Mouse (Mus musculus) myocyte (in vitro differentiated cells): ENCODE data around the gene Fkbp8. TPM values are rescaled to one million over a fixed set of nuclear protein-coding genes. Genes with fewer than 3 reads are reported as not detected.

Experiments
- H3K27me3 ChIP-seq: one replicate; pipeline ENCODE4 v1.6.1; 2011; ENCODE audit not compliant: control insufficient read depth, insufficient read depth, insufficient read length
- H3K36me3 ChIP-seq: one replicate; pipeline ENCODE4 v1.6.1; 2011; ENCODE audit not compliant: control insufficient read depth, insufficient read depth
- H3K4me2 ChIP-seq: one replicate; pipeline ENCODE4 v1.6.1; 2011; ENCODE audit warnings: low read depth, control low read depth
- H3K4me3 ChIP-seq: one replicate; pipeline ENCODE4 v1.5.1; 2011; ENCODE audit warnings: mild to moderate bottlenecking, control low read depth, moderate library complexity
- H3K79me2 ChIP-seq: one replicate; pipeline ENCODE4 v1.6.1; 2011; ENCODE audit not compliant: control insufficient read depth, insufficient read depth
- H3ac ChIP-seq: one replicate; pipeline ENCODE4 v1.6.1; 2011; ENCODE audit not compliant: control insufficient read depth, insufficient read length
- CEBPB ChIP-seq: IDR thresholded peaks from 2 replicates; pipeline ENCODE4 v1.6.1; 2011; ENCODE audit warnings: mild to moderate bottlenecking, moderate library complexity; ENCODE audit not compliant: poor library complexity, insufficient read depth, severe bottlenecking
- E2F4 ChIP-seq: IDR thresholded peaks from one replicate; pipeline ENCODE4 v1.6.1; 2011; ENCODE audit warnings: mild to moderate bottlenecking, control low read depth, moderate library complexity; ENCODE audit not compliant: insufficient read depth
- MAX ChIP-seq: IDR thresholded peaks from one replicate; pipeline ENCODE4 v1.6.1; 2011; ENCODE audit warnings: low read depth, mild to moderate bottlenecking, control low read depth
- MYOD1 ChIP-seq, 3 experiments: IDR thresholded peaks; one replicate each; pipeline ENCODE4 v1.6.1; 2011; ENCODE audit warnings: control low read depth in 2 of 3, low read depth in 2 of 3, mild to moderate bottlenecking in 2 of 3, moderate library complexity in 1 of 3; ENCODE audit not compliant: insufficient read length in 2 of 3, control insufficient read depth in 1 of 3
- MYOG ChIP-seq, 3 experiments: IDR thresholded peaks; one replicate each; pipeline ENCODE4 v1.6.1; 2011; ENCODE audit warnings: control low read depth in 2 of 3, low read depth in 2 of 3, mild to moderate bottlenecking in 2 of 3; ENCODE audit not compliant: insufficient read length in 2 of 3, control insufficient read depth in 1 of 3, insufficient read depth in 1 of 3
- POLR2A ChIP-seq: IDR thresholded peaks from one replicate; pipeline ENCODE4 v1.6.1; 2011; ENCODE audit warnings: low read depth, mild to moderate bottlenecking, control low read depth, moderate library complexity; ENCODE audit not compliant: insufficient read length
- POLR2AphosphoS2 ChIP-seq: IDR thresholded peaks from one replicate; pipeline ENCODE4 v1.6.1; 2011; ENCODE audit warnings: low read depth, control low read depth; ENCODE audit not compliant: insufficient read length
- REST ChIP-seq: IDR thresholded peaks from one replicate; pipeline ENCODE4 v1.6.1; 2011; ENCODE audit warnings: mild to moderate bottlenecking, control low read depth, moderate library complexity; ENCODE audit not compliant: insufficient read depth, insufficient read length
- SRF ChIP-seq: IDR thresholded peaks from one replicate; pipeline ENCODE4 v1.6.1; 2011; ENCODE audit warnings: low read depth; ENCODE audit not compliant: control insufficient read depth, insufficient read length
- TCF12 ChIP-seq: IDR thresholded peaks from one replicate; pipeline ENCODE4 v1.6.1; 2011; ENCODE audit warnings: mild to moderate bottlenecking, control low read depth; ENCODE audit not compliant: poor library complexity, insufficient read depth, severe bottlenecking
- TCF3 ChIP-seq: IDR thresholded peaks from one replicate; pipeline ENCODE4 v1.6.1; 2011; ENCODE audit warnings: low read depth, control low read depth; ENCODE audit not compliant: insufficient read length
- USF1 ChIP-seq: IDR thresholded peaks from one replicate; pipeline ENCODE4 v1.6.1; 2011; ENCODE audit warnings: low read depth, mild to moderate bottlenecking, control low read depth, moderate library complexity
- polyA plus RNA-seq: library from polyadenylated mRNA; unstranded; fragments of >200 nt; fragmentation: generic; extraction: Trizol; gene quantifications from one replicate; pipeline ENCODE4 v1.2.1, GENCODE M21; 2012; ENCODE audit warnings: missing spikeins

The Fkbp8 gene
- polyA plus RNA-seq, 1 experiment, result 329 TPM

GRCm38 (mm10) chr8:70549412-70550184, 22.1 kb downstream of the Fkbp8 start:
- H3K4me3 ChIP-seq, result no peak overlapping the region
- TF ChIP-seq TCF12, result no peak
- no peak for TF ChIP-seq POLR2AphosphoS2
- no peak for TF ChIP-seq E2F4
- TF ChIP-seq MYOD1 (IDR thresholded peaks at IDR 0.05; ENCODE audit: control insufficient read depth in 1 of 3, insufficient read length in 2 of 3, low read depth in 2 of 3), result no peak
- no peak for TF ChIP-seq MAX
- TF ChIP-seq SRF, result no peak
- no peak for TF ChIP-seq POLR2A
- TF ChIP-seq USF1, result no peak
- TF ChIP-seq REST, result no peak
- no peak for TF ChIP-seq CEBPB
- no peak for TF ChIP-seq MYOG (IDR thresholded peaks at IDR 0.05; ENCODE audit: control insufficient read depth in 1 of 3, insufficient read depth in 1 of 3, insufficient read length in 2 of 3, low read depth in 2 of 3)
- no peak for TF ChIP-seq TCF3
- no peak overlapping the region for H3ac ChIP-seq
- no peaks in the 10 kb centered on the region for H3K36me3 ChIP-seq
- H3K79me2 ChIP-seq, result peaks cover 85% of the 10 kb centered on the region
- H3K4me2 ChIP-seq, result no peak overlapping the region
- no peaks in the 10 kb centered on the region for H3K27me3 ChIP-seq

GRCm38 (mm10) chr8:70551558-70552161, 24.1 kb downstream of the Fkbp8 start:
- H3K36me3 ChIP-seq, result no peaks in the 10 kb centered on the region
- H3K4me3 ChIP-seq, result no peak overlapping the region
- no peak overlapping the region for H3ac ChIP-seq
- TF ChIP-seq MYOG (IDR thresholded peaks at IDR 0.05; ENCODE audit: control insufficient read depth in 1 of 3, insufficient read depth in 1 of 3, insufficient read length in 2 of 3, low read depth in 2 of 3) (no peak), POLR2AphosphoS2 (no peak), USF1 (no peak), REST (no peak), SRF (no peak), TCF3 (no peak), TCF12 (no peak)
- H3K4me2 ChIP-seq, result no peak overlapping the region
- peaks cover 73% of the 10 kb centered on the region for H3K79me2 ChIP-seq
- no peaks in the 10 kb centered on the region for H3K27me3 ChIP-seq

- Histone ChIP-seq H3K79me2 (peaks cover 64% of the 10 kb centered on the region), H3K36me3 (no peaks in the 10 kb centered on the region), H3K27me3 (no peaks in the 10 kb centered on the region), H3K4me3 (no peak overlapping the region), H3K4me2 (no peak overlapping the region), H3ac (no peak overlapping the region)
- TF ChIP-seq E2F4 (no peak), MYOD1 (IDR thresholded peaks at IDR 0.05; ENCODE audit: control insufficient read depth in 1 of 3, insufficient read length in 2 of 3, low read depth in 2 of 3) (no peak), MYOG (IDR thresholded peaks at IDR 0.05; ENCODE audit: control insufficient read depth in 1 of 3, insufficient read depth in 1 of 3, insufficient read length in 2 of 3, low read depth in 2 of 3) (no peak), REST (no peak), CEBPB (no peak), POLR2AphosphoS2 (no peak), POLR2A (no peak), TCF3 (no peak), TCF12 (no peak), SRF (no peak), USF1 (no peak), MAX (no peak)
Observed at GRCm38 (mm10) chr8:70552836-70553235, 25.3 kb downstream of the Fkbp8 start.

- no peaks in the 10 kb centered on the region for H3K36me3 ChIP-seq
- H3K79me2 ChIP-seq, result peaks cover 62% of the 10 kb centered on the region
- H3K27me3 ChIP-seq, result no peaks in the 10 kb centered on the region
- no peak overlapping the region for H3K4me3 ChIP-seq
- no peak overlapping the region for H3ac ChIP-seq
- no peak overlapping the region for H3K4me2 ChIP-seq
- TF ChIP-seq SRF, result no peak
- TF ChIP-seq POLR2A, result no peak
Observed at GRCm38 (mm10) chr8:70553740-70554139, 26.2 kb downstream of the Fkbp8 start.
